Mouse (Mus musculus) brain, adult 2 months (tissue): Measurements from ENCODE around the gene Ccdc51.

Experiments
- DNase-seq: peaks from one replicate; pipeline ENCODE4 v3.0.0; 2011; ENCODE audit warnings: low read depth, low spot score

Gene Ccdc51

DNA sequence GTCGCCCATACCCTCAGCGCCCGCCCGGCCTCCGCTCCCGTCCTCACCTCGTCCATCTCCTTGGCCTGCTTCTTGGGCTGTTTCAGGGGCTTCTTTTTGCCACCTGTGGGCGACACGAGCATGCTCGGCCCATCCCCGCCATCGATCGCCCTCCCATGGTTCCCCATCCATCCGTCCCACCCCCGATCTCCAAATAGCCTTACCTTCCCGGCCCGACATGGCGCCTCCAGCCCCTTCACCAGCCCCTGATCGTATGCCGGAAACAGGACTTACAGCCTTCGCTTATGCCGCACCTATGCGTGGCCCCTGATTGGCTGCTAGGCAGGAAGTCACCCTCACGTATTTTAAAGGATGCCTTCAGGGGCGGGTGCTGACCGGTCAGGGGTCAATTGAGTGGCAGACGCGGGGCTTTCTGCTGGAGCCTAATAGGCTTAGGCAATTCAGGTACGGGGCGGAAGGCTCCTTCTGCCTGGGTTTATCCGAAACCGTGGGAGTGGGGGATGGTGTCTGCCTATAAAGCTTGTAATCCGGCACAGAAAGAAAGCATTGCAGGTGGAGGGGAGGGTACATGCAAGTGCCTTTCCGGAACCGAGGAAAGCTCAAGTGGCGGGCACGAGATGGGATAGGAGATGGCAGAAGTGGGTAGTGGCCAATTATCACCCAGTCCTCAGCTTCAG is at the start of gene Ccdc51, which contains the start of gene Tma7:
Ccdc51 (plus strand) TSS at position 370 of the 677 bp plus-strand sequence.
Tma7 (minus strand) TSS at position 464 of the 677 bp plus-strand sequence.
- DNase-seq: peak; percentile 97

DNA sequence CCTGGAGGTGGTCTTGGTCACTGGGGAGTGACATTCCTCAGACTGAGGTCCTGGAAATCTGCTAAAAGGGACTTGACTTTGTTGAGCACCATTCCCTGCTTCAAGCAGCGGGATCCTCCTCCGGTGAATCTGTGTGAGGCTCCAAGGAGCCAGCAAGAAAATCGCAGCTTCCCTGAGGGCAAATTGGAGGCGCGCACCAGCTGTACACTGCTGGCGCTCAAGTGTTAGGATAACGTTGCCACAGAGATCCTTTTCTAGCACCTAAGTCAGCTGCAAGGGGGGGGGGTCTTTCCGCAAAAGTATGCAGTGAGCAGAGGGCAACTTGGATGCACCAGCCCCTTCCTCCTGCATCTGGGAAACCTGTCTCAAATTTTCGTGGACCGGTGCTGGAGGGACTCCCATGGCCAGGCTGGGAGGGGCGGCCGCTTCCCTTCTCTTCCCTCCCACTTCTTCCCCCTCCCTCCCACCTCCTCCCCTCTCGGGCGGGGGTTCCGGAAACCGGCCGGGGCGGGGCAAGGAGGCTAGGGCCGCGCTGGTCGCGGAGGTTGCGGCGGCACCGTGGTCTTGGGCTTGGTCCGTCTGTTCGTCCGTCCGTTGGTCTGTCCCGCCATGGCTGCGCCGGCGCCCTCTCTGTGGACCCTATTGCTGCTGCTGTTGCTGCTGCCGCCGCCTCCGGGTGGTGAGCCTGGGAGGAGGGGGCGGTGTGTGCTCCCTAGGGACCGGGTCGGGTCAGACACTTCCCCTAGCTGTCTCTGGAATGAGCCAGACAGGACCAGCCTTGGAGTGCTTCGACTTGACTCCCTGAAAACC is 44.0 kb upstream of the Ccdc51 start, which contains the start of gene Shisa5:
Shisa5 (plus strand) TSS at position 480 of the 810 bp plus-strand sequence.
- DNase-seq: no peak

DNA sequence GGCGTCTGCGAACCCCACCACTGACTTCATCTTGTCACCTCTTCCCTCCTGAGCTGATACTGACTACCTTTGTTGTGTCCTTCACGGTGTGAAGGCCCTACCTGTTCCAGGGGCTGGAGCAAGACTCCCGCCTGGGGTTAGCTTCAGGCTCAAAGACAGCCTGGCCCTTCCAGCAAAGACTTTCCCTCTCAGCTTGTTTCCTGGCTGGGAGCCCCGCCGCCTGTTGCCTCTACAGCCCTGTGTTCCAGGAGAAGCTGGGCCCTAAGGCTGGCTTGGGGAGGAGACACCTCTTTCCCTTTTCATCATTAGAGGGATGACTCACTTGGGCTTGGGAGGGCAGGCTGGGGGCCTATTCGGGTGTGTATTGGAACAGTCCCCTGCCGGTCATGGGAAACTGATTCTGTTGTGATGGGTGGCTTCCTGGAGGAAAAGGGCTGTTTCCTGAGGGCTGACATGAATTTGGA is 43.4 kb upstream of the Ccdc51 start:
- no peak for DNase-seq

DNA sequence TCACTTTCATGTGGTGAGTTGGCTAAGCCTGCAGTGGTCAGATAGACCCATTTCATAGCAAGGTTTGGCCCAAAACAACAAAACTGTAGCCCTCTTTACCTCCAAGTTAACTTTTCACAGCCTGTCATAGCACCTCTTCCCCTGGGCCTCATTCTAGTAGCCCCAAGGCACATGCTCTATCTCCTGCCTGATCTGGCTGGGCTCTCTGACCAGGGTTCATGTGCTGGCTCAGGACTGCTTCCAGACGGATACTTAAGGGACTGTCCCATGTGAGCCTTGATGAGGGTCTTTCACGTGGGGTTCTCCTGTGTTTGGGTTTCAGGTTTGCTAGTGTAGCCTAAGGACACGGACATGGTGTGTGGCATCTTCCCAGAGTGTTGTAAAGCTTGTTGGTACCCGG is 42.6 kb upstream of the Ccdc51 start:
- no peak for DNase-seq

DNA sequence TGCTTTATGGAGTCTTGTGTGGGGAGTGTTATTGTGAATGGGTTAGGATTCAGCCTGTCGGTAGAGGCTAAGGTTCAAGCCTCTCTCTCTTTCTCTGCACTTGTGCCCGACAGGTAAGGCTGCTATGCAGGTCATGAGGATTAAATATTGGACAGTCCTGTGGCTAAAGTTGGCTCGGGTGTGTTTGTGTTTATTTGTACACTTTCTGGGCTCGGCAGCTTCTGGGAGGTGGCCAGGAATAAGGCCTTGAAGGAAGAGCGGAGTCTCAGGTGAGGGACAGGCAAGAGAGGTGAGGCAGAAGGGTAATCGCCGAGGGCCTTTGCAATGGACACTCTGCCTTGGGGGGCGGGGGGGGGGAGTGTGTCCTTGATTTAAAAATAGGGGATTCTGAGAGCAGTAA is 42.1 kb upstream of the Ccdc51 start:
- DNase-seq: no peak

DNA sequence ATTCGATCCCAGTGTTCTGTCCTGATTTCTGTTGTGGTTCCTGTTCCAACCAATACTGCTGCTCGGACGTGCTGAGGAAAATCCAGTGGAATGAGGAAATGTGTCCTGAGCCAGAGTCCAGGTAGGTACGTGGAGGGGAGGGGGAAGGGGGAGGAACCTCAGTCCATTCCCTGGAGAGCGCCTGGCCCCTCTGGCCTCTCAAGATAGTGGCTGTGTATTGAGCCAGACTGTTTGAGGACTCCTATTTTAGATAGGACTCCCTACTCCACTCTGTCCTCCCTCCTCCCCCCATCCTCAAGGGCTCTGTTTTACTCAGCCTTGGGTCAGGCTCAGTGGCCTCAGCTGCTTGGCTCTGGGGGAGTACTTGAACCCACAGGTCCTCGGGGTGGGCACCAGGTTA is 41.4 kb upstream of the Ccdc51 start:
- DNase-seq: no peak

DNA sequence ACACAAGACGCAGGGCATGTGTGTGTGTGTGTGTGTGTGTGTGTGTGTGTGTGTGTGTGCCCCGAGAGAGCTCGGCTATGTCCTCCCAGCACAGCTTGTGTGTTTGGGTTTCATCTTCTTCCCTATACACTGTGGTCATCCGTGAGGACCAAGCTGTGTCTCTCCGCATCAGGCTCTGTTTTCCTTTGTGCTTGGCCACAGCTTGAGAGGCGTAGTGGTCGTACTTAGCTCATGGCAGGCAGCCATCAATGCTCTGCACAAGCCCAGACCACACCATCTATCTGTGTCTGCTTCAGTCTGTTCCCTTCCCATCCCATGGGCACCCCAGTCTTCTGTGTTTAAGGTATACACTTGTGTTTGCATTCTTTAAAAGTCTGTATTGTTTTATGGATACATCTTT is 40.9 kb upstream of the Ccdc51 start:
- DNase-seq: no peak

DNA sequence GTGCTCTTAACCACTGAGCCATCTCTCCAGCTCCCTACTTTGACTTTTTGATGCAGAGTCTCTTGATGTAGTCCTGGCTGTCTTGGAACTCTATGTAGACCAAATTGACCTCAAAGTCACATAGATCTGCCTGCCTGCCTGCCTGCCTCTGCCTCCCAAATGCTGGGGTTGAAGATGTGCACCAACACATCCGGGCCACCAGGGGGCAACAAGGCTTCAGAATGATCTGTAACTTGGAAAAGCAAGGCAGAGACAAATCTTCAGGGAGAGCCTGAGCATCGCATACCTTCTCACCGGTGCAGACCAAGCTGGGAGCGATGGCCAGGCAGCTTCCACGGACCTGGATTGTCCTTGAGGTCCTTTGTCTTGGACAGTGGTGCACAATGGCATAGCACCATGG is 36.0 kb upstream of the Ccdc51 start:
- DNase-seq: peak; percentile 60

DNA sequence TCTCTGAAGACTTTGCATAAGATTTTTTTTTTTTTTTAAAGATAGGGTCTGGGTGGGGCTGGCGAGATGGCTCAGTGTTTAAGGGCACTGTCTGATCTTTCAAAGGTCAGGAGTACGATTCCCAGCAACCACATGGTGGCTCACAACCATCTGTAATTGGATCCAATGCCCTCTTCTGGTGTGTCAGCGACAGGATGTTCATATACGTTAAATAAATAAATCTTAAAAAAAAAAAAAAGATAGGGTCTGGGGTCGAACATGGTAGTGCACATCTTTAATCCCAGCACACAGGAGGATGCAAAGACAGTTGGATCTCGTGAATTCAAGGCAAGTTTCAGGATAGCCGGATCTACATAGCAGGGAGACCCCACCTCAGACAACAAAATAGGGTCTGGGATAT is 33.0 kb upstream of the Ccdc51 start:
- no peak for DNase-seq

DNA sequence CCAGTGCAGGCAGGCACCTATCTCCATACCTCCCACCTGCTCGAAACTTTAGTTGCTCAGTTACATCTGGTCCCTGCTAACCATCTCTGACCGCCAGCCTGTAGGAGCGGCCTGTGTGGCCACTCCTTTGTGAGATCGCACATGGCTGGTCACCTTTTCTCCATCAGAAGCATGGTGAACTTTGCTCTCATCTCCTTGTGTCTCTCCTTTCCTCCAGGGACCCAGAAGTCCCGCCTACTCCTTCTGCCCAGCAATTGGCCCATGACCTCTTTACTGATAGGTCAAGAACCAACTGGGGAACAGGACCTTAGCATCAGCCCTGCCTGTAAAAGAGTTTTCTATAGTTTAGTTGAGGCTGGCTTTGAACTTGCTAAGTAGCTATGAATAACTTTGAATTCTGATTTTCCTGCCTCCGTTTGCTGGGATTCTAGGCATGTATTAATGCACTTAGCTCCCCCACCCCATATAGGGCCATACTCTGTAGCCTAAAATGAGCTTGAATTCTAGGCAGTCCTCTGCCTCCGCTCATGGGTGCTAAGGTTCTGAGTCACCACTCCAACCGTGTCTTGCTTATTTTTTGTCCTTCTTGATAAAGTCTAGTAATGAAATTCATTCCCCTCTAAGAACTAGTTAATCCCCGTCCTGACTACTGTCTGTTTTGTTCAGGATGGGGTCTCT is 32.2 kb upstream of the Ccdc51 start:
- no peak for DNase-seq

DNA sequence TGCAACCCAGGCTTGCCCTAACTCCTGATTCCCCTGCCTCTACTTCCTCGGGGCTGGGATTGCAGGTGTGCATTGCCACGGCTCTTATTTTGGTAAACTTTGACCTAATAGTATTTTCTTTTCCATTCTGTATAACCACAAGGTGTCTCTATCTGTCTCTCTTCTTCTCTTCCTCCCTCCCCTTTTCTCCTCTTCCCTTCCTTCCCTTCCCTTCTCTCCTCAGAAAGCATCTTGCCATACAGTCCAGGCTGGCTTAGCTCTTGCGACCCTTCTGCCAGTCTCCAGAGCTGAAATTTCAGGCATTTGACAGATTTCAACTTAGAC is 31.7 kb upstream of the Ccdc51 start:
- DNase-seq: no peak

DNA sequence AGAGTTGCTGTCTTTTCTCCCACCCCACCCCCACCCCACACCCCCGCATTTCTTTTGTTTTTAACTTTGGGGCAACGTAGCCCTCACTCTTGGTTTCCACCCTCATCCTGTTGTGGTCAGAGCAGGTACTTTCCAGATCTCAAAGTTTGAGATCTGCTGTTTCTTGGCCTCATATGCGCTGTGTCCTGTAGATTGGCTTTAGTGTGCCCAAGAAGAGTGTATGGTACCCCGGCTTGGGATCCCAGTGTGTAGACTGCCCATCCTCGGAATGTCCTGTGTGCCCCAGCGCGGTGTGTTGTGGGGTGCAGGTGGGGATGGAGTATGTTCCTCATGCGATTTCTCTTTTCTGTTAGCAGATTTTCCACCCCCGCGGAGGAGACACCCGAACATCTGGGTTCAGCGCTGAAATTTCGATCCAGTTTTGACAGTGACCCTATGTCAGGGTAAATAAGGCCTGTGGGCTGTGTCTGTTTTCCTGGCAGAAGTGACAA is 31.2 kb upstream of the Ccdc51 start:
- no peak for DNase-seq

DNA sequence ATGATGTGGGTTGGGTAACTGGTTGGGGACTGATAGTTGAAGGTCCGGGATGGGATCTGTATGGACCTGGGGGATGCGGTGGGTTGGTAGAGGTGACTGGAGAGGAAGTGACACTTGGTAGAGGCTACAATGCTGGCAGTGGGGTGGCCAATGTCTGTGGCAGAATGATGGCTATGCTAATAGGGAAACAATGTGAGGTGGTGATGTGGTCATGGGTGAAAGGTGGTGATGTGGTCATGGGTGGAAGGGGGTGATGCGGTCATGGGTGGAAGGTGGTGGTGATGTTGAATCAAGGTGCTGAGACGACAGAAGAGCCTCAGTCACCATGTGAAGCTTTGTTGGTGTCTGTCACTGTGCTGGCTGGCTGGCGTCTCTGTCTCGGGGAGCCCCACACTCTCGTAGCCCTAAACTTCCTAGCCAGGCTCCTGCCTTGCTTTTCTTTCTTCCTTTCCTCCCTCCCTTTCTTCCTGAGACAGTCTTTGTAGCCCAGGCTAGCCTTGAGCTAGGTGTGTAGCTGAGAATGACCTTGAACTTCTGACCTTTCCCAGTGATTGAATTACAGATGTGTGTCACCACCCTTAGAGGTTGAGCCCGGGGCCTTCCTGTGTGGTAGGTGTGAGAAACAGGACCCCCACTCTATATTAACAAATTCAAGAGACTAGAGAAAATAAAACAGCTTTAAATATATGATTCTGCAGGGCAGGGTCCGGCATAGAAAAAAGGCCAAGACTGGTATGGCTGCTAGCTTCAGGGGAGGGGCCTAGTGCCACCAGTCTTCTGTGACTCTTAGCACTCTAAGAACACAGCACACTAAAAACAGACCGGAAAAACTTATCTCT is 30.4 kb upstream of the Ccdc51 start:
- no peak for DNase-seq

DNA sequence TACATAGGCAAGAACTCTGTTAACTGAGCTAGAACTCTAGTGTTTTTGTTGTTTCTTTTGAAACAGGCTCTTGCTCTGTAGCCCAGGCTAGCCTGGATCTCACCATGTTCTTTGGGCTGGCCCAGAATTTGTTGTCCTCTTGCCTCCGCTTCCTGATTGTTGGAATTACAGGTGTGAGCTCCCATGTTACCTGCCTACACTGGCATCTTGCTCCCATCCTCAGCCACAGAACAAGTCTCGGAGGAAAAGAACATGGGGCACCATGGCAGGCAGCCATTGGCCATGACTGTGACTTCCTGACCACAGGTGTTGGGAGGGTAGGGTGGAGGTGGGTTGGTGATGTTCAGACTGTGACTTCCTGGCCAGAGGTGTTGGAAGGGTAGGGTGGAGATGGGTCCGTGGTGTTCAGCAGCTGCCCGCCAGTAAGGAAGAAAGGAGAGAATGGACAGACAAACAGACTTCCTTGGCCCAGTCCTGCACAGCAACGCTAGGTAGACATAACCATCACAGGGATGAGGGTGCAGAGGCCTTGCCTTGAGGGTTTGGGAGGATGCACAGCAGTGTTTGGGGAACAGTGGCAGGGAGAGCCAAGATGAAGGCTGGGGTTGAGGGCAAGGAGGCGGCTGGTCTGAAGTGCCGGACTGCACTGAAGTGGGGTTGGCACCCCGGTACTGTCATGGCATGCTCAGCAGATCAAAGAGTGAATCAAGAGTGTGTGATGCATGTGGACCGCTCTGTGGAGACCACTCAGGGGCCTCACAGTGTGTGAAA is 29.6 kb upstream of the Ccdc51 start:
- no peak for DNase-seq

DNA sequence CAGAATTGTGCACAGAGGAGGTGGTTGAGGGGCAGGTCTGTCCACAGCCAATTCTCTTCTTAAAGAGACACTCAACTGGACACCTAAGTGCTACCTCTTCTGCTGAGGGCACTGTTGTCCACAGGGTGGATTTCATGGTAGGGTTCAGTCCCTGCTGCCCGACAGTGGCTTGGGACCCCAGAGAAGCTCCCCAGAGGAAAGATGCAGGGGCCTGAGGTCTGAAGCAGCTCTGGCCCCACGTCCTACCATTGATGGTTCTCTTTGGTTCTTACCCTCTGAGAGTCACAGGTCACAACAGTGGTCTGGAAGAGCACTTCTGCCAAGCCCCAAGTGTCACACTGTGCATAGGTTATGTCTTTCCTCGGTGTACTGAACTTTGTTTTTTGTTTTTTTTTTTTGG is 28.9 kb upstream of the Ccdc51 start:
- no peak for DNase-seq

DNA sequence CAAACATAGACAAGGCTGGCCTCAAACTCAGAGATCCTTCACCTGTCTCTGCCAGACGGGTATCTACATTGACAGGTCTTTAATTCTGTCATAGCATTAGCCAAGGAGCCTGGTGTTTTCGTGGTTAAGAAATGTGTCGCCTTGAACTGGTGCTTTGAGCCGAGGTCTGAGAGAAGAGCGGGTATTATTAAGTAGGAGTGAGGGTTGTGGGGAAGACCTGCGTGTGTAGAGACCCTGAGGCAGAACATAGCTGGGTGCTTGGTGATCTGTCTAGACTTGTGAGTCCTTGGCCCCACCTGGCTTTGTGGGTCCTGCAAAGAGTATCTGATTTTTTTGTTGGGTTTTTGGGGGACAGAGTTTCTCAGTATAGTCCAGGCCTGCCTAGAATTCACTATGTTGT is 28.4 kb upstream of the Ccdc51 start:
- DNase-seq: no peak

DNA sequence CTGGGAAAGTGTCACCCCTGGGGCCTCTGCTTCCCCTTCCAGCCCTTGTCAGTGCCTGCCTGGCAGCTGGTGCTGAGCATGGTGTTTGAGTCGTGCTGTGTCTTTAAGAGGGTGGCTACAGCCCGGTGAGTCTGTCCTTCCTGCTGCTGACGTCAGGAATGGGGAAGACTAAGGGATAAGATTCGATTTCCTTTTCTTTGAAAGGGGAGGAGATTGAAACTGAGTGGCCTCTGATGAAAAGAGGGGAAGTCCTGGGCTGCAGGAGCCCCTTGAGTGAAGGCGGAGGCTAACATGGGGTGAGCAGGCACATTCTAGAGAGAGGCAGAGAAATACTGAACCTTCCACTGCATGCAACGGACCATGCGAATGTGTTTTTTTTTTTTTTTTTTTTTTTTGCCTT is 27.6 kb upstream of the Ccdc51 start:
- DNase-seq: peak; percentile 95

DNA sequence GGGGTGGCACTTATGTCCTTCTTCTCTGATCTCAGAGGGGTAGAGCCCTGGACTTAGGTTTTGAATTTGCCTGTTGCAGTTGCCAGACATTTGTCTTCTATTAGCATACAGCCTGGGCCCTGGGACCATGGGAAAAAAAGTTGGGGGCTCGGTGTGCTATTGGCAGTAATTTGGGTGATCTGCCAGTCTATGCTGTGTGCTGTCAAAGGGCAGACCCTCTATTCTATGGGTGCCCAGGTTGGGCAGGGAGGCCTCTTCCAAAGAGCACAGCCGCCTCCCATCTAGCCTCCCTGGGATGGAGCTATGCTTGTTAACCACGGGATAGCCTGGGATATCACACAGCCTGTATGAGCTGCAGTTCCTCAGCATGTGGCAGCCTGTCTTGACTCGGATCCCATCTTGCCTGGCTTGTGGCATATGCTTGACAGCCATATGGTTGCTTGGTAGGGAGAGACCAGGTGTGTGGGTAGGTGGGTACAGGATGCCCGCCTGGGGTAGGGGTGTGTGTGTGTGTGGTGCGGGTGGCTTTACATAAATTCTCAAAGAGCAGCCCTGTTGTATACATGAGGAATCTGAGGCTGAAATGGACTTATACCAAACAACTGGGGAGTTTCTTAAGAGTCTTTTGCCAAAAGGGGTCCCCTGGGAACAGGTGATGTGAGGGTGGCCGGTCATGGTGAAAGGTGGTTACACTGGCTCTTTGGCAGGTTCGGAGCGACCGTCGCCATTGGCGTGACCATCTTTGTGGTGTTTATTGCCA is 26.8 kb upstream of the Ccdc51 start:
- peak; percentile 52 for DNase-seq

DNA sequence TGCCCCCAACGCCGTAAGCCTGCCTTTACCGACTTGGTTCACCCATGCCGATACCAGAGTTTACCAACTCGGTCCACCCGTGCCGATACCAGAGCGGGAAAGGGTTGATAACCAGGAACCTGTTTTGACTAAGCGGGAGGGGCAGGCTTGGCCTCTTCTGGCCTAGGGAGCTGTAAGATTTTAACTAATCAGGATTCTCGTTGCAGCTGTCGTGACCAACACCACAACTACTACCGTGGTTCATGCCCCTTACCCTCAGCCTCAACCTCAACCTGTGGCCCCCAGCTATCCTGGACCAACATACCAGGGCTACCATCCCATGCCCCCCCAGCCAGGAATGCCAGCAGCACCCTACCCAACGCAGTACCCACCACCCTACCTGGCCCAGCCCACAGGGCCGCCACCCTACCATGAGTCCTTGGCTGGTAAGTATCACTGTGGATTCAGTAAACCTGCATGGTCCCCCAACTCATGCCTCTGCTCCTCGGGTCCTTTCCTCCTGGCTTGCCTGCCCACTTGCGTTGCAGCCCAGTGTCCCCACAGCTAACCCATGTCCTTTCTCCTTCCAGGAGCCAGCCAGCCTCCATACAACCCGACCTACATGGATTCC is 26.1 kb upstream of the Ccdc51 start:
- no peak for DNase-seq

DNA sequence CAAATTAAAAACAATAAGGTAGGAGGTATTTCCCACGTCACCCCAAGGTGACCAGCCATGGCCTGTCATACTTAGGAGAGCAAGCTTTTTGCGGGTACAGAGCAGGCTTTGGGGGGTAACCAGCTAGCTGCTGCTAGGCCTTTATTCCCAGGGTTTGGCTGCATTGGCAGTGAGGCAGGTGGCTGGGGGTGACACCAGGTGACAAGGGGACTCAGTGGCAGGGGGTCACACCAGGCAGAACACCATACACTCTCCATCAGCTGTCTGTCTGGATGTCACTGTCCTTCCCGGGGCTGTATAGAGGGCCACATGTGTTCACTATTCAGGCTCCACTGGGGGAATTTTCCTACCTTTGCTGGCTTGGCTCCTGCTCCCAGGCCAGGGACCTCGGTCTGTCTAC is 25.4 kb upstream of the Ccdc51 start:
- no peak for DNase-seq
